Mouse (Mus musculus) erythroblast, embryonic 14.5 days (primary cell): ENCODE results near the gene Ednrb. TPM values are rescaled to one million over a fixed set of nuclear protein-coding genes. Genes with fewer than 3 reads are reported as not detected.

Source experiments
- H3K27me3 ChIP-seq: 2 replicates; pipeline ENCODE4 v1.6.1; 2012; ENCODE audit warnings: inconsistent platforms; ENCODE audit not compliant: control insufficient read depth
- H3K36me3 ChIP-seq: 2 replicates; pipeline ENCODE4 v1.6.1; 2012; ENCODE audit warnings: mild to moderate bottlenecking, inconsistent platforms; ENCODE audit not compliant: control insufficient read depth
- H3K4me1 ChIP-seq: 2 replicates; pipeline ENCODE4 v1.6.1; 2012; ENCODE audit warnings: inconsistent platforms; ENCODE audit not compliant: control insufficient read depth
- H3K4me3 ChIP-seq: replicated peaks from 2 replicates; pipeline ENCODE3; 2012; ENCODE audit warnings: moderate library complexity, mild to moderate bottlenecking, inconsistent platforms
- H3K9me3 ChIP-seq: 2 replicates; pipeline ENCODE4 v1.6.1; 2012; ENCODE audit warnings: low read length, inconsistent platforms, mixed read lengths; ENCODE audit not compliant: control insufficient read depth
- GATA1 ChIP-seq: IDR thresholded peaks from 2 replicates; pipeline ENCODE4 v1.6.1; 2012; ENCODE audit warnings: low read length, inconsistent platforms, mixed read lengths
- TAL1 ChIP-seq: IDR thresholded peaks from 3 replicates; pipeline ENCODE4 v1.6.1; 2012; ENCODE audit warnings: low read length, inconsistent platforms, mixed read lengths
- polyA plus RNA-seq: library from polyadenylated mRNA; stranded (reverse); fragments of >175 nt; gene quantifications from 2 replicates; pipeline ENCODE4 v1.2.3, GENCODE M21; 2012

Ednrb gene
- polyA plus RNA-seq, 1 experiment = 0.02 TPM

DNA sequence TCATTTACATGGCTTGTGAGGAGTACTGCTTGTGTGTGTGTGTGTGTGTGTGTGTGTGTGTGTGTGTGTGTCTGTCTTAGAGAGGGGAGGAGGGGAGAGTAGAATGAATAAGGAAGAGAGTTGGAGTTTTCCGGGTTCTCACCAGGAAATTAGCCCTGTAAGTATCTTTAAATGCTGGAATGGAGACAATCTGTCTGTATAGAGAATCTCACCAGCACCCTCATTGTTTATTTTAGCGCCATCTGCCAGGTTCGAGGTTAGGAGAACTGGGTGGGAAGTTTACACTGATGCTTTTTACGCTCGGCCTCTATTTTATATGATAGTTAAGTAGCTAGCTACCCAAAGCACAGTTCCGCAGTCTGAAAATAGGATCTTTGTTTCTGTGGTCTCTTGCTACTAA, 64.9 kb downstream of the Ednrb start:
- Histone ChIP-seq H3K27me3 (no peaks in the 10 kb centered on the region), H3K4me3 (no peak overlapping the region), H3K36me3 (no peaks in the 10 kb centered on the region), H3K9me3 (peaks cover 6% of the 10 kb centered on the region; the same call in 1 of the 2 replicates), H3K4me1 (no peaks in the 10 kb centered on the region)
- TF ChIP-seq TAL1 (no peak), GATA1 (no peak)

DNA sequence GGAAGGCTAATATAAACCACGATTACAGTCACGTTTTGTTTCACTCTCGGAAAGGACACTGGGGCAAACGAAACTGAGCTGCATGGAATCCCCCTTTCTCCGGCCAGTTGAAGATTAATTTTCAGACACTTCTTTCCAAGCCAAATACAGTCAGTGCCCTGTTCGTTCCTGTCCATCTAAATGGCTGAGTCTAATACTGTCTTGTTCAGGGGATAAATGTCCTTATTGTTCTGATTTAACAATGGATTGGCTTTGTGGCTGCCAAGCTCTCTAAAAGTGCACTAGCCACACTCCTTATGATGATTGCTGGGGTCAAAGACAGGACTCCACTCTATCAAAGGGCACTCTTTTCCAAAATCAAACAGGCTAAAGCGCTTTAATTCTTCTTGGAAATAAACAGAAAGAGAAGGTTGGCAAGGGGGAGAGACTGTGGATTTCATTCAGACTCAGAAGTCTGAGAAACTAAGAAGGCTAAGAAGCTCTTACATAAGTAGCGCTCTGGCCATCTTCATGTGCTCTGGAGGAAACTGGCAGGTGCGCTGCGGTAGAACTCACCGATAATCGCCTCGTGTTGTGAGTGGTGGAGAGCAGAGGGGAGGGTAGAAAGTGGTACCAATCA, 65.6 kb downstream of the Ednrb start:
- Histone ChIP-seq H3K4me3 (no peak overlapping the region), H3K4me1 (no peaks in the 10 kb centered on the region), H3K9me3 (peaks cover 6% of the 10 kb centered on the region; the same call in 1 of the 2 replicates), H3K36me3 (no peaks in the 10 kb centered on the region), H3K27me3 (no peaks in the 10 kb centered on the region)
- no peak for TF ChIP-seq GATA1
- TF ChIP-seq TAL1 = no peak

DNA sequence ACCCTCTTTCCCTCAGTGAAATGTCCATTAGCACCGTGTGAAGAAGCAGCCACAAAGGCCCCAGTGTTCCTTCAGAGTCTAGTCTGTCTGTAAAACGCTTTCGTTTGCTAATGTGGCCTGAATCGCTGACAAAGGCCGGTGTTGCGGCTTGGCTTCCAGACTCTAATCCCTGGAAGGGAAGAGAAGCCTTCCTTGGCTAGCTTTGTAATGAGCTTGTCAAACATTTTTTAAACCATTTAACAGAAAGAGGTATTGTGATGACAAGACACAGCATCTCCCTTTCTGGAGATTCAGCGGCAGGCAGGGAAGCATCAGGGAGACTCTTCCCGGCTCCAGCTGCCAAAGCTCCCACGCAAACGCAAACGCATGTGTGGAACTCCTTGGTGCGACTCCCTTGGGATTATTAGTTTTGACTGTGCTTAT, 66.2 kb downstream of the Ednrb start:
- Histone ChIP-seq H3K9me3 (peaks cover 6% of the 10 kb centered on the region; the same call in 1 of the 2 replicates), H3K27me3 (no peaks in the 10 kb centered on the region), H3K4me1 (no peaks in the 10 kb centered on the region), H3K36me3 (no peaks in the 10 kb centered on the region), H3K4me3 (no peak overlapping the region)
- TF ChIP-seq TAL1 (no peak), GATA1 (no peak)

DNA sequence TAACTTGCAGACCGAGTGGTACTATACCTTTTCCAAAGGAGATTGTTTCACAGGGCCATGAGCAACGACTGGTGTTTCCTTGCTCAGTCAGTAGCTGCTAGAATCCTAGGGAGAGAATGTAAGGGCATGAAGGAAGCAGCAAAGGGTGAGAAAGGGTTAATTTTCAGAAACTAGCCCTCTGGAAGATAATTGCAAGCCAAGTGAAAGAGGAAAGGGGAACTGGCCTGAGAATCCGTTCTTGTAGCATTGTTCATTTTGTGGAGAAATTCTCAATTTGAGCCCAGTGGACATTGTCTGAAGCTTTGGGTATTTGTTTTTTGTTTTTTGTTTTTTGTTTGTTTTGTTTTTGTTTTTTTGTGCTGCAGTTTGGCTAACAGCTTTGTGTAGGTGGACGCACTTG, 66.8 kb downstream of the Ednrb start:
- no peaks in the 10 kb centered on the region for H3K27me3 ChIP-seq
- no peak overlapping the region for H3K4me3 ChIP-seq
- no peaks in the 10 kb centered on the region for H3K4me1 ChIP-seq
- no peak for TF ChIP-seq GATA1
- TF ChIP-seq TAL1 = no peak
- no peaks in the 10 kb centered on the region for H3K36me3 ChIP-seq
- H3K9me3 ChIP-seq = peaks cover 3% of the 10 kb centered on the region; the same call in 1 of the 2 replicates

DNA sequence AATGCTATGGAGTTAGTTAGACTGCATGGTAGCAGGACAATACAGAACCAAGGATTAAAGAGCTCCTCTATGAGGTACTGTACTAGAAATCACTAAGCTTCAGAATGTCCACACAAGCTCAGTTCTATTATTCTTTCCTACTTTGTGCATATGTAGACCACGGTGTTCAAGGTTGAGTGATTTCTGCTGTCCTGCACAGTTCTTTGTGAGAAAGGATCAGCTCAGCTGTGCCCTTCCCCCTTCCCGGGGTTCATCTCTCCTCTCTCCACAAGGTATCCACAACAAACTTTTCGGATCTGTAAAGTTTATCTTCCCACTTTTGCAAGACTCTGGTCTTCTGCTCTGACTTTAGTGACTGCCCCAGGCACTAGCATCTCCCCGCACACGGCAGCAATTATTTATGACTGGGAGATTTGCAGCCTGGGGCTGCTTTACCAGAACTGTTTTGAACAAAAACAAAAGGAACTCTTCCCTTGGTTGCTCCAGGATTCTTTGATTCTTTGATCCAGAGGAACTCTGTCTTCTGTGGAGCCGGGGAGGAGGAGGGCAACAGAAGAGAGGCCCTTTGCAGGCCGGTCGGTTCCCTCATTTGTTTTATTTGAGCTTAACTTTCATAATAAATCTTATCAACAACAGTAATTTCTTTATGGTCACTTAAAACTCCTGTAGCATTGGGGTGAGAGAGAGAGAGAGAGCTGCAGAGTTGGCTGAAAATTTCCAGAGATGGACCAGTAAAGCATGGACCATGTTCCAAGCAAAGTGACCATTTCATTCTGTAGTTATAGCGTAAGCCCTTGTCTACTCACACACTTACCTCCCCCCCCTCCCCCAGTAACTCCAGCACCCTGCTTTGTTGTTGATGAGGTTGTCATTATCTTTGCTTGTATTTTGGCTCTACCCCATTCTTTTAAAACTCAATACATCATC, 74.6 kb downstream of the Ednrb start:
- Histone ChIP-seq H3K36me3 (no peaks in the 10 kb centered on the region), H3K27me3 (no peaks in the 10 kb centered on the region), H3K4me1 (no peaks in the 10 kb centered on the region), H3K4me3 (no peak overlapping the region), H3K9me3 (no peaks in the 10 kb centered on the region)
- TF ChIP-seq TAL1 = no peak
- no peak for TF ChIP-seq GATA1

DNA sequence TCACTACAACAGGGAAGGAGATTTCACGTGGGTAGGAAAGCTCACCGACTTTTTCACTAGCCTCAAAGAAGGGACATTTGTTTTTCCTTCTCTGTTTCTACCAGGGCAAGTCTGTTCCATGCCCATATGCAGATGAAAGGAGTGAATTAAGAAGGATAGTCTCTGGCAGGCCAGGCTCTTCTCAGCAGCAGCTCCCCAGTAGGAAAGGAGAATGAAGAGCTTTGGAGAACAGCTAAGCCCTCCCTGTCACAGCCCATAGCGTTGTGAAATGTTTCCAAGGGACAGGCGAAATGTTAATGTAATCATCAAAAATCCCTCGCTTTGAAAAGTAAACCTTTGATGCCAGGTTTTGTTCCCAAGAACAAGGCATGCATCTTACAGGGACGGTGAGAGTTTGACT, 76.7 kb downstream of the Ednrb start:
- H3K4me3 ChIP-seq = no peak overlapping the region
- no peaks in the 10 kb centered on the region for H3K27me3 ChIP-seq
- H3K4me1 ChIP-seq = no peaks in the 10 kb centered on the region
- H3K36me3 ChIP-seq = no peaks in the 10 kb centered on the region
- TF ChIP-seq TAL1 (no peak), GATA1 (no peak)
- H3K9me3 ChIP-seq = no peaks in the 10 kb centered on the region

Other genes with a start within 250 kb of the Ednrb start
- gene Slain1, start 194.2 kb downstream of the Ednrb start, polyA plus RNA-seq = 0.02 TPM in 1 of 2 replicates, not detected in the other